Mouse (Mus musculus) heart, adult 9 months (tissue): ENCODE results near the gene Igsf11.

Experiments
- DNase-seq, 2 experiments: peaks; one replicate each; pipeline ENCODE4 v3.0.0; 2022; ENCODE audit warnings: low spot score in 2 of 2

The Igsf11 gene

DNA sequence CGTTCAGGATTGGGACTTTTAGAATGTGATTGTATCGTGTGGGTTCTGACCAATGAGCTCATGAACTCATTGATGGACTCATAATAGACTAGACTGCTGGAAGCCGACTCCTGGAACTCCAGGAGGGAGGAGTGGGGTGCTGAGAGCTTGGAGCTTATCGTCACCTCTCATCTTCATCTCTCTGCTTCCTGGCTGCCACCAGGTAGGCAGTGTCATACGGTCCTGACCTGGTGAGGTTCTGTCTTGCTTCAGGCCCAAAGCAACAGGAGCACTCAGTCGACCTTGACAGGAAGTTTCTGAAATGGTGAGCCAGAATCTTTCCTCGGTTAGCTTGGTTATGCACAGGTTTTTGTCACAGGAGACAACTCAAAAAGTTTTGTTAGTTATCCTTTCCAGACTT lies at the start of gene Igsf11:
Gene Igsf11 (plus strand): TSS at position 301 of the 400 bp plus-strand sequence.
- no peak for DNase-seq

DNA sequence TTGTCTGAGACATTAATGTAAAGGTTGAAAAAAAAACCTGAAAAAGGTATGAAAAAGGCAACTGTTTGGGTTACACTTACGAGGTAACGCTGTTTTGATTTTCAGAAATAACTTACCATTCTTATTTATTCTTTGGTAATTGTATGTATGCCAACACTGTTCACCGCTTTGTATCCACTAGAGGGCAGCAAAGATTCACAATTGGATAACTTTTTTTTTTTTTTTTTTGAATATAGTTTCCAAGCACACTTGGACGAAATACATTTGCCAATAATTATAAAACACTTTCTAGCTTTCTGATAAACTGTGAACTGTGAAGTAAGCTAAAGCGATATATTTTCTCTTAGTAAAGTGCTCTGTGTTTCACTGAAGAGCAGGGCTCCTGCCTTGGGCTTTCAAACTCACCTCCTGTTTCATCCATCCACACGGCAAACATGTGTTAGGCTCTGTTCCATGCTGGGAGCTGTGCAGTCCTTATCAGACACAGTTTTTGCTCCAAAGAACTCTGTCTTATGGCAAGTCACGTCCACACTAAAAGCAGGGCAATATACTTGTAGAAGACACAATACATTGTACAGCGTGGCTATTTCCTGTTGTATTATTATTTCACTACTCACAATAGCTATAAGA lies 34.2 kb upstream of the Igsf11 start:
- no peak for DNase-seq

DNA sequence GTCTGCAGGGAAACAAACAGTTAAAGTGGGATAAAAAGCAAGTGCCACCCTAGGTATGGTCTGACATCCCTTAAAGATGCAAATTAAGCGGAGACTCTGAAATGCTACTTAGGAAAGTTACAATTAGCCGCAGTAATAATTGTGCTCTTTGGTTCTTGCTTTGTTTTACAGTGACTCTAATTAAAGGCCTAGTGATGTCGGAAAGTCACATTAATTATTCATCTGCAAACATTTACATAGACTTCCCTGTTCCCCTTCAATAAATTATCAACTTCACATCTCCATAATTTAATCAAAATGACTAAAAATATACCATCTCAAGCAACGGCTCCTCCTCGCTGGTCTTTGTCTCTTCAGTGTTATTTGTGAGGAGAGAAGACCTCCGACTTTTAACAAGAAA lies 31.9 kb upstream of the Igsf11 start:
- DNase-seq = no peak

DNA sequence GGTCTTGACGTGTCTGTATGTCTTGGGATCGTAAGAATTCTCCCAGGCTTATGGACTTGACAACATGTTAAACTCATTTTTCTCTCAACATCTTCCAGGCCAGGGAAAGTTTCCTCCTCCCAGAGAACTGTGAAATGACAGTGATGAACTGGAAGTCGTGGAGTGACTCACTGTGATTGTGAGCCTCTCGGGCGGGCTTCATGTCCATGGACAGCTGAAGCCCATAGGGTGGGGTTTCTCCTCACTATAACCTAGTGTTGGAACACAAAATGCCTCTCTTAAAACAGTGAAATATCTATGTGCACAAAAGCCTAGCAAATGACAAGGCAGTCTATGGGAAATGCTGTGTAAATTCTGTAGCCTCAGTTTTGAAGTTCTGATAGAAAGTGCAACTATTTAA lies 28.1 kb upstream of the Igsf11 start:
- no peak for DNase-seq

DNA sequence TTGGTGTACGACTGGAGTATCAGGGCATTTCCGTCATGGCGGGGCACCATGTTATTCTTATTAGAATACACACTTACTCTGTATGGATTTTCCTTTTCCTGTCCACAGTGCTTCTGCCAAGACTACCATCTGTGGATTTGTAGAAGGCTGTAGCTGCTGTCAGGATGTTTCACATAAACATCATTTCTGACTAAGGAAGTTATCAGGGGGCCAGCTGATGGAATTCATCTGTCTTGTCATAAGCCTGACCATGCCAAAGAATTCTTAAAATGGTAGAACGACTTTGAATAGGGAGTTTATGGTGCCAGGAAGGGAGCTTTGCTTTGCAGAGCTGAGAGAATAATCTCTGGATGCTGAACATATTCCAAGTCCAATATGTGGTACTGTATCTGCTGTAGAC lies 19.2 kb upstream of the Igsf11 start:
- DNase-seq = no peak

DNA sequence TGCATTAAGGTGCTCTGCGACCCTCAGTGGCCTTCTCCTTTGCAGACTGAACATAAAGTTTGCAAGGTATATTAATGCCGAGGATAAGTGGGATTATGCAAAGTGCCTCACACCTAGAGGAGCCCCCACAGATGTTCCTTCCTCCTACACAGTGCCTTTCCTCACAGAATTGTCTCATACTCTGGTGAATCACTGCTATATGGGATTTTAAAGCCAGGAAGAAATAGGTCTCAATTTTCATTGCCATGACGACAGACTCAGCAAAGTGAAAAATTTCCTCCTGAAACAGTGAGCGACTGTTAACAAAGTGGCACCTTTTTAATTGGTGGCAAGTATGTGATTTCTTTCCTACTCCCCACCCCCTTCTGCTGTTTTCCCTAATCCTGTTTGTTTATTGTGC lies 18.0 kb upstream of the Igsf11 start:
- no peak for DNase-seq

DNA sequence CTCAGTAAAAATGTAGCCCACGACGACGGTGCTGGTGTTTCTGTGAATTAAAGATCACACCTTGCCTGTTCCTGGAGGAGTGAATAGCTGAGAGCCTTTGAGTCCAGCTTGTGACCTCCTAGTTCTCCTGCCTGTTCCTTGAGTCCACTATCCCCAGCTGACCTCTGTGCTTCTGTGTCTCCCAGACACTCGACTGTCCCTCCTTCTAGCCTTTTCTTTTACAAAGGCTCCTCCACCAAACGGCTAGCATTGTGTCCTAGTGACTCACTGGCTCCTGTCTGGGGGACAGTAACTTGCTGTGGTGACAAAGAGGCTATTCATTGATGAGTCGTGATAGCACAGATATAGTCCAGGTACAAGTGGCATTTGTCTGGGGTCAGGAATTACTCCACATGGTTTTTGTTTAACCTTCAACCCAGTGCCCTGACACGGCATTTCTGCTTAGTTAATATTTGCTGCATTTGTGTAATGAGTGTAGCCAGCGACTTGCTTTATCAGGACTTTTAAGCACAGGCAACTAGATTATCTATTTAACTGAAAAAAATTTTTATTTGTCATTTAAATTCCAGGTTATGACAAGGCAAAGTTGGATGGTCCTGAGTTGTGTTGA lies 6.5 kb downstream of the Igsf11 start:
- no peak for DNase-seq

DNA sequence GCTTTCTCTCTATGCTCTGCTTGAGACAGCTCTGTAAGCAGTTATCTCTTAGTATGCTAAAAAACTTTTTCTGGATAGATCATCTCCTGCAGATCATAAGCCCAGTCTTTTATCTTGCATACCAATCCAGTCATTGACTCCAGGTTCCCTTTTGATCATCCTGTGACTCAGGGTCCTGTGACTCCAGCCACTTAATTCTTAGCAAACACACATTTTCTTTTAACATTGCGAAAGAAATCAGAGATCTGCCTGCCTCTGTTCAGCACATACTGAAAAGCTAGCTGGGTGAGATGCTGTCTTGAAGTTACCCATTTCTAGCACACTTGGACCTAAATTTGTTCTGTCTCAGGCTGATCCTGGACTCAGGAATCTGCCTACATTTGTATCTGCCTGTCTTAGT lies 7.6 kb downstream of the Igsf11 start:
- DNase-seq = no peak

DNA sequence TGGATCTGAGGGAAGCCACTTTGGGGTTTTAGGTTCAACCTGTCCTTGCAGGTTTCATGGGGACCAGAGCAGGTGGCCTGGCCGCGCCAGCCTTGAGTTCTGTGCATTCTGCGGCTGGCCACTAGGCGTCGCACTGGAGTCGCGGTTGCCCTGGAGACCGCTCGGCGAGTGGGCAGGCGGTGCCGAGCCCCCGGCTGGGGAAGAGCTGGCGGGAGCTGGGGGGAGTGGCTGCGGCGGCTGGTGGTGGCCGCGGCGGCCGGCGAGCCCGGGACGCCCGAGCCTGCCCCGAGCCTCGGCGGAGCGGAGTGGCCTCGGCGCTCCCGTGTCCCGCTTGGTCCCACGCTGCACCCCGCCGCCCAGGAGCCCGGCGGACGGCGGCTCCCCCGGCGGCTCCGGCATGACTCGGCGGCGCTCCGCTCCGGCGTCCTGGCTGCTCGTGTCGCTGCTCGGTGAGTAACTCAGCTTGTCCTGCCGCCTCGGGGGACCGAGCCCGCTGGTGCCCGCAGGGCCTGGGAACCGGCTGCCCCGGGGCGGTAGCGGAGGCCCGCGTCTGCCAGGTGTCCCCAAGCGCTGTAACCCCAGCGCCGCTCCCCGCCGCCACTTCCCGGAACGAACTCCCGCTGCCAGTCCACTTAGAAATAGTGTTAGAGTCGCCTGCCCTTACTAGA lies 9.8 kb downstream of the Igsf11 start:
- DNase-seq = peak; percentile 73 to 84

DNA sequence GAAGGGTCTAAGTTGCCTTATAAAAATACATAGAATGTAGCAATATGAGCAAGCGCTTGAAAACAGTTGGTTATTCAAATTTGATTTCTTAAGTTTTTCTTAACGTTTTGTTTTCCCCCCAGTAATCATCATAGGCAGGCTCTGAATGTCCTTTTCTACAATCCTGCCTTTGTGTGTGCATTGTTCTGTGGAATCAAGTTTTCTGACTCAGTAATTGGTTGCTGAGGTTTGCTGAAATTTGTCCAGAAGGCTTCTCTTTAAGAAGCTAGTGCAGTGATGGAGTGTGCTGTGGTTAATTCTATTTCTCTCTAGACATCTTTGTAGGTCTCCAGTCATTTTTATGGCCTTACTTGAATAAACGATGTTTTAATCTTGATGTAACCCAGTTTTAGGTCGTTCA lies 10.5 kb downstream of the Igsf11 start:
- no peak for DNase-seq

DNA sequence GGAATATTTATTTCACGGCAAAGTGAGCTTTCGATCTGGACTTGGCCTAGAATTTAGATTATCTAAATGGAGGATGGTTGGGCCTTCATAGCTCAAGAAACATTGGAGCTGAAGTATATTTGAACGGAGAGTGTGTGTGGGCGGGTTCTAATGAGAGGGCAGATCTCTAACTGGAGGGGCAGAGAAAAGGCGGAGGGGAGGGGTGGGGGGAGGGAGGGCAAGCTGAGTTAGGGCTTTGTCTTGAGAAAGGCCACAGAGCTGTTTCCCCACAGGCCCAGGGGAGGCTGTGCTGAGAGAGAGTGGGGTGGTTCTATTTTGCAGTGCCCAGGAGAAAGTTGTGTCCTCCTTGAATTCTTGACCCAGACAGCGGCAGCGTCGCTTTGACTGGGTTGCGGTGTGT lies 11.7 kb downstream of the Igsf11 start:
- no peak for DNase-seq

DNA sequence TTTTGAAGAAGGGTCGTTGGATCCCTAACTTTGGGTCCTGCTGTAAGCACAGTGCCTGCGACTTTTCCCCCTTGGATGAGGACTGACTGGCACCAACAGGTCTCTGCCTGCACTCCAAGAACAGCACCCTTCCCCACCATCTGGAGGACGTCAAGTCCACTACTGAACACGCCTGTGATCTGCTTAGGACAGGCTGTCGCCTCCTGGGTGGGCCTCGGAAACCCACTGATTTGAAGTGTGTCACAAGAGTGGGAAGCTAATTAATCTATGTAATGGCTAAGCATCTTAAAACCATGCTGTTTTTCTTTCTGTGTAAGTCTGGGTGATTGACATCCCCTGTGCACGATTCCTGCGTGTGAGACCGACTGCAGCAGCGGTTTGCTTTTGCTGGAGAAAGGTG lies 13.4 kb downstream of the Igsf11 start:
- no peak for DNase-seq

DNA sequence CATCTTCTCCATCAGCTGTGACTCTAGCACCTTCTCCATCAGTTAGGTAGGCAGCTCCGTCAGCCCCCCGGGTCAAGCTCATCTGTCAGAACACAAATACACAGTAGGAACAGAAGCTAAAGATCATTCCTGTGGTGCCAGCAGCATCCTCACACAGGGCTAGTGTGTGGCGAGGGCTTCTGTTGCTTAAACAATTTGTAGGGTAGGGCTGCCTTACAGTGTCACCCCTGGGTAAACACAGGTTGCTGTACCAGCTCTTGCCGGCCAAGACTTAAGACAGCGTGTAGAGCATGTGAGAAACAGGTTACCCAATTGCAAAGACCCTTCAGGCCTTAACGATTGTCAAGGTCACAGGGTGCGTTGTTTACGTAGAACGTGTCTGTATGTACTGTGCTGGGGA lies 15.8 kb downstream of the Igsf11 start:
- no peak for DNase-seq

DNA sequence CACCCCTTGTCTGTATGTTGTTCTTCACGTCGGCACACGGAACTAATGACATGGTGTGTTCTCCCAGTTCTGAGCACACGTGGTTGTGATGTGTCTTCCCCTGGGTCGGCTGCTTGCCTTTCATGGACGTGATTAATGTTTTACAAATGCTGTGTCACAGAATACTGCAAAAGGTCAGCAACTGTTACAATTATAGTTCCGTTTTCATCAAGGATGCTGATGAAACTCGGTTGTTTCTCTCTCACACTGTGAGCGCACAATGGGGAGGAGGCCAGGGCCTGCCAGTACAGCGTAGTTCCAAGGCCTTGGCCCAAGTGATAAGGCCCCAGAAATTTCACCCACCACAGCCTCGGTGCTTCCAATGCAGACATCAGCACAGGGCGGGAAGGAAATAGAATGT lies 17.0 kb downstream of the Igsf11 start:
- DNase-seq = no peak

DNA sequence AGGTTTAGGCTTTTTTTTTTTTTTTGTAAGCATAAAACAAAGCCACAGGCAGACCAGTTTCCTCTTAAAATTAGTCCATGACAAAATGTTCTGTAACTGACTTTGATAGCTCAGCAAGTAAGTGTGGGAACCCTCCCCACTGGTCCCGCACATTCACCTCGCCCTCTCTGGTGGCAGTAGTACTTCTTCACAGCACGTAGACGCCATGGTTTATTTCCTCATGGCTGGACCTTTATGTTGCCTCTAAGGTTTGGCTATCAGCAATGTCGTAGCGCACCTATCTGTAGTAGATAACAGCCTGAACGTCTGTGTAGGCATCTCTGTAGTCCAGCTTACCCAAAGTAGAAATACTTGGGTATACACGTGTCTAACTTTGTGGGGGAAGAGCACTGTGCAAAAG lies 17.6 kb downstream of the Igsf11 start:
- DNase-seq = no peak

DNA sequence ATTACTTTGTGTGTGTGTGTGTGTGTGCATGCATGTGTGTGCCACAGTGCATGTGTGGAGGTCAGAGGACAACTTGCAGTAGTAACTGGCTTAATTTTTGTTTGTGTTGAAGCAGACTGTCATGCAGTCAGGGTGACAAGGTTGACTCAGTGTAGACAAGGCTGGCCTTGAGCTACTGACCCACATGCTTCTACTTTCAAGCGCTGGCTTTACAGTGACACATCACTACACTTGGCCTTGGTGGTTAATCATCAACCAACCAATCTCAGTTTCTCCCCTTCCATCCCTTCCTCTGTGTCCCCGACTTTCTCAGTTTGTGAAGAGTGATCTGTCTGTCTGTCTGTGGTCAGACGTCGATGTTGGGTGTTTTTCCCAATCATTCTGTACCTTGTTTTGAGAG lies 23.0 kb downstream of the Igsf11 start:
- no peak for DNase-seq

DNA sequence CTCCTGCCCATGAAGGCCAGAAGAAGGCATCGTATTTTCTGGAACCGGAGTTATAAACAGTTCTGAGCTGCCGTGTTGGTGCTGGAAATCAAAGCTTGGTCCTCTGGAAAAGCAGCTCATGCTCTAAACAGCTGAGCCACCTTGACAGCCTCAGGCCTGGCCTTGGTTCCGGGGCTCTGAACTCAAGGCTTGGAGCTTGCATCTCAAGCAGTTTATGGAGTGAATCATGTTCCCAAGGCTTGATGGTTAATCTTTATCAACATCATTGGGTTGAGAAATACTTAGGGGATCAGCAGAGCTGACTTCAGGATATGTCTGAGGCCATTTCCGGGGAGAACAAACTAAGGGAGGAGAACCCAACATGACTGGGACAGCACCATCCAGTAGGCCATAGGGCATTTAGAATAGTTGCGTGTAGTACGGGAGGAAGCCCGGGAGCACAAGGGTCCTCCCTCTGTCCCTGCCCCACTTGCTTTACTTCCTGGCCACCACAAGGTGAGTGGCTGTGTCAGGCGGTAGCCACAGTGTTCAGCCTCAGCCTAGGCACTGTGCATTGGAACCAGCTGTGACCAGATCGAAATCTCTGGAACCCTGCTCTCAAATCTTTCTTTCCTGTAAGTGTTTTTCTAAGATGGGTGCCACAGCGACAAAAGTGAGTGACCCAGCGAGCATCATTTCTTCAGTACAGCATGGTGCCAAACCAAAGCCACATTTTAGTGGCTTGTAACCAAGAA lies 23.7 kb downstream of the Igsf11 start:
- no peak for DNase-seq

DNA sequence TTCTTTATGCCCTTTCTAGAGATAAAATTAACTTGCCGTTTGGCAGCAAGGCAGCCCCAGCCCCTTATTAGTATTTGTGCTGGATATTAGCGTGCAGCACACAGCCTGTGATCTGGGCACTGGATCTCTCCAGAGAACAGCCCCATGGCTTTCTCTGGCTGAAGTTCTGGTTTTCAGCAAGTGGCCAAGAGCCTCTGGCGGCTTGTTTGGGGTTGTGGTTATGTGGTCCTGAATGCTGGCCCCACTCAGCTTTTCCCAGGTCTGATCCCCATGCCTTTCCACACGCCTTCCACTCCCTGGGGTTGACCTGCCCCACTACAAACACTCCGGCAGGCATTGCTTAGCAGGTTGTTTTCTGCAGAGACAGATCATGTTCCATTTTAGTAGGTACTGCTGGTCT lies 24.4 kb downstream of the Igsf11 start:
- no peak for DNase-seq

DNA sequence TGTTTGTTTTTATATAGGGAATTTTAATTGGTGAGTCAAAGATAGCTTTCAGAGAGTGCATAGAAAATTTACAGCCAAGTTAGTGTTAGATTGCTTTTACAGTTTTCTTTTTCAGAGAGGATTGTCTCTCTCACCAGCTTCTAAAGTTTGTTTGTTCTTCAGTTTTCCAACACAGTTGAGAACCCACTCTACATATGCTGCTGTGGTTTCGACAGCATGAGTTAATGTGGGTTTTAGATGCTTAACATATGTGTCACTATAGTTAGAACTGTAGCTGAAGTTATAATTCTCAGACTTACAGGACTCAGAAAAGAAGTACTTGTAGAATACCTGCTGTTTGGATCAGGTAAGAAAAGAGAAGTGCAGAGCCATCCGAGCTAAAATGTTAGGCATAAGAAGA lies 25.6 kb downstream of the Igsf11 start:
- DNase-seq = no peak

DNA sequence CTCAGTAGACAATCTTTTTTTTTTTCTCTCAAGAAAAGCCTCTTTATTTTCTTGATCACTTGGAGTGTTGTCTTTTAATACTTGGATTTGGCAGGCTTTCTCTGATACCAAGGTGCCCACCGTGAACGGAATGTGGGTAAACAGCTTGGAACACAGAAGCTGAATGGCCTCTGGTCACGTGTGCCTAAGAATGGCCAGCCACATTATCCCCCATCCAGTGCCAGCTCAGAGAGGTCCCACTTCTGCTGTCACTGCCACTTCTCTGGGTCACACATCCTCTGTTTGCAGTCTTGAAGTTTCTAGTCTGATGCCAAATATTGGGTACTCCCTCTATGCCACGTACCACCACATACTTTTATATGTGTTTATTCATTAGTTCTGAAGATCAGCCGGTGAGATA lies 28.0 kb downstream of the Igsf11 start:
- DNase-seq = no peak

DNA sequence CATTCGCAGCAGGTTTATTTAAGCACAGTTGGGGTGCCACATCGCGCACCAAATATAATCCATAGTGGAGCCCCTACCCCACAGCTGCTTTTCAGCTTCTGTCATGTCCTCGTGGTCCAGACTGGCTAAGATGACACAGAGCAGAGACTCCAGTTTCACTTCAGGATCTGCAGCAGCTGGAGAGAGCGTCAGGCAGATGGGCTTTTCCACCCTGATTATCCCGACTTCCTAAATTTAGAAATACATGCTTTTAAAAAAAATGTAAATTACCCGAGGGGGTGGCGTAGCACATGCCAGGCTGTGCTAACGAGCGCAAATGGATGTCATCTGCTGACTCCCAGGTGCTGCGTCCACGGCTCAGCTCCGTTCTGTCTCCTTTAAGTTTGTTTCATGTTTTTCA lies 32.5 kb downstream of the Igsf11 start:
- DNase-seq = no peak

DNA sequence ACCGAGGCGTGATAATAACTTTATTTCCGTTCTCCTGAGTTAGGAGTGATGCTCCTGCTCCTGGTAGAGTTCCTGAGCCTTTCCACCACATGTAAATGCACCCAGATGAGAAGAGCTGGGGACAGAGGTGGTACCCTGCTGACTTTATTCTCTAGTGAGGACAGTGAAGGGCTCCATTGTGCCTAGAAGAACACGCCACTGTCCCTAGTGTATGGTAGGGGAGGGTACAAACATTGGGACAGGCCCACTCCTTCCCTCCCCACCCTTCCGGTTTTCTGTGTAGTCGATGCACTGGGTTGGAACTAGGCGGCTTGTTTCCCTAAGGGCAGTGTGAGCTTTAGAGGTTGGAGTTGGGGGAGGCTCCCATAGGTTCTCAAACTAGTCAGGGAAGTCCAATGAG lies 36.3 kb downstream of the Igsf11 start:
- DNase-seq = no peak

DNA sequence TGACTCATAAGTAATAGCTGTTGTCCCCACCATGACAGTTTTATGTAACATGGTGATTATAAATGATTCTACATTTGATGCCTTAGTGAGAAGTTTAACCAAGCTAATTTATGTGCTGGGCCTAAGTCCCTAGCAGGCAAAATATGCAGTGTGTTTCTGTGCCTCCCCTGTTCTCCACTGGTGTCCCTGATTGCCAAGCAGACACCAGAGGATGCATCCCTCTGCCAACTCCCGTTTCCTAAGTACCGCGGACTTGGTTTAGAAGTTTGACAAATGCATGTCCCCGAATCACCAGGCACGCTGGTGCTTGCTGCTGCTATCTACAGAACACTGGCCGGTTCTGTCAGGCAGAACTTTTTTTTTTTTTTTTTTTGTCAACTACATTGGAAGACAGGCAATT lies 39.0 kb downstream of the Igsf11 start:
- DNase-seq = no peak
